Mouse (Mus musculus) CH12.LX (cell line): ENCODE measurements at regions not wholly inside any gene's neighbourhood (a gene's known extent, or its start where the extent isn't known, plus 50 kb on each side); places are given as distances from the start of the nearest gene placed in this dataset.

ENCODE experiments used
- CTCF ChIP-seq, 2 experiments: IDR thresholded peaks in 1 of 2; conservative IDR thresholded peaks in 1 of 2; 2 replicates each; pipeline ENCODE4 v1.5.1; 2011 to 2012; ENCODE audit warnings: low read depth in 2 of 2, low read length in 2 of 2, improper control_type of control experiment in 1 of 2, inconsistent platforms in 1 of 2, mild to moderate bottlenecking in 1 of 2, moderate library complexity in 1 of 2
- ELF1 ChIP-seq: IDR thresholded peaks from 2 replicates; pipeline ENCODE4 v1.6.1; 2014; ENCODE audit warnings: low read depth, mild to moderate bottlenecking, inconsistent platforms, low read length, improper control_type of control experiment
- IRF4 ChIP-seq: IDR thresholded peaks from 2 replicates; pipeline ENCODE4 v1.6.1; 2014; ENCODE audit warnings: low read depth, mild to moderate bottlenecking, inconsistent platforms, low read length, improper control_type of control experiment
- MAZ ChIP-seq: IDR thresholded peaks from 2 replicates; pipeline ENCODE4 v1.6.1; 2012; ENCODE audit warnings: low read depth, mild to moderate bottlenecking, inconsistent platforms, low read length, improper control_type of control experiment, moderate library complexity
- POLR2A ChIP-seq: IDR thresholded peaks from 2 replicates; pipeline ENCODE4 v1.6.1; 2011; ENCODE audit warnings: low read depth, mild to moderate bottlenecking, improper control_type of control experiment, low read length

- no peak for TF ChIP-seq ELF1
- TF ChIP-seq MAZ = no peak
- no peak for TF ChIP-seq IRF4
- TF ChIP-seq CTCF (conservative IDR thresholded peaks at IDR 0.05 in 1 of 2, IDR thresholded peaks at IDR 0.05 in 1 of 2; ENCODE audit: low read depth in 2 of 2, low read length in 2 of 2) = no peak
- no peak for TF ChIP-seq POLR2A
Measured at GRCm38 (mm10) chr6:141136664-141137375, 112.2 kb upstream of the Pde3a start.
